30 mouse cellular contexts compared by ENCODE assay signal in the genomic region with DNA sequence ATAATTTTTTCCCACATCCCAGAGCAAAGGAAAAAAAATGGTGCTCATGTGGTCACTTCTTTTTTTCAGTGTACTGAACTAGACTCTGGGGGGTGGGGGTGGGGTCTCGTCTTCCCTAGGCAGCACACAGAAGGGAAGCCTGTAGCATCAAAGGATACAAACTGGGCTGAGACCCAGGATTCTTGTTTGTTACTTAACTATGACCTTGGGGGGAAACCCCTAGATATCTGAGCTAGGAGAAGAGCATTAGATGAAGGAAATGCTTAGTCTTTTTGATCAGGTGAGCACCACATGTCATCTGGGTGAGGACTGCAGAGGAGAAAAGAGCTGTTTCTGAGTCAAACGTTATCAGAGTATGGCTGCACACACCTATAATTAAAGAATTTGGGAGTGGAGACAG. TPM values are rescaled to one million over a fixed set of nuclear protein-coding genes. Genes with fewer than 3 reads are reported as not detected.
A peak's percentile ranks its signal among the peaks of the same experiment; 100 is the strongest.
DNase-seq lines count a peak whose midpoint lies in the region; ATAC-seq and TF ChIP-seq lines count a peak whose summit lies in the region.
"Had no signal": no experiment of that assay in that cellular context is flagged by ENCODE, and none has a peak within 500 bp of the region (broad histone marks: within the 10 kb centered on the region; RNA-seq: fewer than 3 reads in every experiment).

No protein-coding gene starts in this region.

- H3K36me3 ChIP-seq in intestine, postnatal 0 days (ENCODE audit: control insufficient read depth, insufficient read depth) = no peaks in the 10 kb centered on the region
- H3K36me3 ChIP-seq: embryonic facial prominence, embryonic 10.5 days; embryonic facial prominence, embryonic 15.5 days; forebrain, embryonic 12.5 days; midbrain, embryonic 10.5 days; neural tube, embryonic 13.5 days had no signal

- 0 out of 2 replicates have a peak, but pooled peaks cover 10% of the 10 kb centered on the region for H3K4me1 ChIP-seq in intestine, postnatal 0 days (replicated peaks; ENCODE audit: control insufficient read depth, insufficient read depth, low read length)

- peak overlapping the region; percentile 60 for H3K27ac ChIP-seq in intestine, postnatal 0 days (ENCODE audit: low read depth, low read length)
- H3K27ac ChIP-seq: embryonic facial prominence, embryonic 10.5 days; embryonic facial prominence, embryonic 15.5 days; forebrain, embryonic 12.5 days; midbrain, embryonic 10.5 days; neural tube, embryonic 13.5 days had no signal

- no peaks in the 10 kb centered on the region for H3K27me3 ChIP-seq in intestine, postnatal 0 days (replicated peaks; ENCODE audit: control insufficient read depth, insufficient read depth, low read length)
- H3K27me3 ChIP-seq: embryonic facial prominence, embryonic 15.5 days; forebrain, embryonic 12.5 days; neural tube, embryonic 13.5 days had no signal

- H3K4me2 ChIP-seq in intestine, postnatal 0 days (replicated peaks; ENCODE audit: low read depth) = no peak overlapping the region
- H3K4me2 ChIP-seq: embryonic facial prominence, embryonic 15.5 days; forebrain, embryonic 12.5 days; lung, embryonic 14.5 days; neural tube, embryonic 13.5 days had no signal

- no peaks in the 10 kb centered on the region for H3K9me3 ChIP-seq in intestine, postnatal 0 days (ENCODE audit: control insufficient read depth)
- H3K9me3 ChIP-seq: embryonic facial prominence, embryonic 10.5 days; embryonic facial prominence, embryonic 15.5 days; forebrain, embryonic 12.5 days; midbrain, embryonic 10.5 days; neural tube, embryonic 13.5 days had no signal

- no peak overlapping the region for H3K9ac ChIP-seq in intestine, postnatal 0 days (ENCODE audit: low read depth, low read length)
- H3K9ac ChIP-seq: embryonic facial prominence, embryonic 15.5 days; forebrain, embryonic 12.5 days; forebrain, postnatal 0 days; lung, embryonic 14.5 days; neural tube, embryonic 13.5 days had no signal

- TF ChIP-seq CTCF in intestine, postnatal 0 days (IDR thresholded peaks at IDR 0.05; ENCODE audit: low read depth) = no peak

- peak; percentile 41 for ATAC-seq in intestine, postnatal 0 days
- ATAC-seq: forebrain, postnatal 0 days; hindbrain, embryonic 16.5 days; midbrain, embryonic 16.5 days had no signal

- no peak overlapping the region for H3K4me3 ChIP-seq in intestine, postnatal 0 days (ENCODE audit: low read depth, low read length)
- H3K4me3 ChIP-seq: embryonic facial prominence, embryonic 10.5 days; embryonic facial prominence, embryonic 15.5 days; forebrain, embryonic 12.5 days; midbrain, embryonic 10.5 days; myocyte; neural tube, embryonic 13.5 days had no signal

- DNase-seq in ovary, adult 18-20 months (ENCODE audit: low spot score) = peak; percentile 40
- DNase-seq in ovary, postnatal 14 days (ENCODE audit: low spot score) = no peak
- peak; percentile 22 for DNase-seq in T-cell, adult 2 months (ENCODE audit: low spot score)
- no peak for DNase-seq in urinary bladder, adult 18-20 months (ENCODE audit: low spot score in 2 of 2)
- no peak for DNase-seq in lung, postnatal 10 days
- DNase-seq: adrenal gland, adult 2 months; adrenal gland, postnatal 36 days; B cell, adult 2 months; cerebellum, adult 2 months; cerebellum, postnatal 14 days; forebrain, postnatal 0 days; gastrocnemius, postnatal 10 days; heart, postnatal 14 days; kidney, adult 11 months; kidney, postnatal 14 days; layer of hippocampus, adult 9-11 months; lung, embryonic 14.5 days; retina, postnatal 1 day; right cerebral cortex, postnatal 14 days; thymus, adult 2 months; thymus, postnatal 4 days had no signal

- 24% methylated on average over 2 of the region's 2 CpGs for WGBS in intestine, postnatal 0 days

RNA-seq across cellular contexts. Expression of a gene that starts 3.5 kb away (rescaled TPM):
- 18.2 and 20.2 TPM in 2 replicates for polyA plus RNA-seq in intestine, postnatal 0 days (2015; fragmentation: Nextera tagmentation; extraction: Ambion mirVana)

Comparison
In these comparisons a context has a peak if more than half of its experiments do, and no peak if none do; other contexts are left out.
1. DNase-seq: peak in ovary, adult 18-20 months (single experiment) and T-cell, adult 2 months (single experiment); none in ovary, postnatal 14 days (single experiment), urinary bladder, adult 18-20 months (0 of 2) and lung, postnatal 10 days (single experiment).